Mouse (Mus musculus) heart, embryonic 14.5 days (tissue): ENCODE data around the gene Ccdc88c. TPM values are rescaled to one million over a fixed set of nuclear protein-coding genes. Genes with fewer than 3 reads are reported as not detected.

Experiments
- ATAC-seq: fragments of 200-750 bp; cut with Nextera tagmentation; 2 replicates; pipeline ENCODE4 v1.8.0; 2017; ENCODE audit warnings: low read depth, moderate TSS enrichment; ENCODE audit not compliant: insufficient number of reproducible peaks, insufficient read depth, low FRiP score
- H3K27ac ChIP-seq, 2 experiments: fragments of 200-500 bp in 1 of 2; fragments of 300-500 bp in 1 of 2; sonication (generic) in 1 of 2; replicated peaks in 1 of 2; 2 replicates each; pipeline ENCODE4 v1.5.1; 2012 to 2014; ENCODE audit warnings: low read depth in 2 of 2, low read length in 2 of 2, control low read depth in 1 of 2, mild to moderate bottlenecking in 1 of 2, mixed read lengths in 1 of 2; ENCODE audit not compliant: control insufficient read depth in 1 of 2, insufficient read depth in 1 of 2
- H3K27me3 ChIP-seq: fragments of 300-500 bp; sonication (generic); 2 replicates; pipeline ENCODE4 v1.6.1; 2014; ENCODE audit warnings: mild to moderate bottlenecking, low read length, control low read depth; ENCODE audit not compliant: control insufficient read depth, insufficient read depth
- H3K36me3 ChIP-seq: fragments of 300-500 bp; sonication (generic); 2 replicates; pipeline ENCODE4 v1.6.1; 2014; ENCODE audit warnings: mild to moderate bottlenecking, control low read depth, low read length, mixed read lengths; ENCODE audit not compliant: control insufficient read depth, insufficient read depth
- H3K4me1 ChIP-seq, 2 experiments: fragments of 200-500 bp in 1 of 2; fragments of 300-500 bp in 1 of 2; sonication (generic) in 1 of 2; 2 replicates each; pipeline ENCODE4 v1.6.1; 2012 to 2014; ENCODE audit warnings: low read length in 2 of 2, control low read depth in 1 of 2, mixed read lengths in 1 of 2; ENCODE audit not compliant: control insufficient read depth in 2 of 2, insufficient read depth in 2 of 2
- H3K4me2 ChIP-seq: fragments of 300-500 bp; sonication (generic); 2 replicates; pipeline ENCODE4 v1.6.1; 2014; ENCODE audit warnings: mild to moderate bottlenecking, low read length
- H3K4me3 ChIP-seq, 2 experiments: fragments of 200-500 bp in 1 of 2; fragments of 300-500 bp in 1 of 2; sonication (generic) in 1 of 2; 2 replicates each; pipeline ENCODE4 v1.5.1; 2012 to 2014; ENCODE audit warnings: low read length in 2 of 2, mild to moderate bottlenecking in 2 of 2, control low read depth in 1 of 2, low read depth in 1 of 2, moderate library complexity in 1 of 2; ENCODE audit not compliant: control insufficient read depth in 1 of 2, insufficient read depth in 1 of 2
- H3K9ac ChIP-seq: fragments of 300-500 bp; sonication (generic); 2 replicates; pipeline ENCODE4 v1.6.1; 2014; ENCODE audit warnings: mild to moderate bottlenecking, low read length
- H3K9me3 ChIP-seq: fragments of 300-500 bp; sonication (generic); 2 replicates; pipeline ENCODE4 v1.6.1; 2016; ENCODE audit warnings: low read length, control low read depth; ENCODE audit not compliant: control insufficient read depth
- WGBS: fragments of 180-500 bp; shearing (Covaris S2); extraction: QIAGEN DNeasy Blood & Tissue Kit; methylation state at CpG from one replicate; pipeline ENCODE4 v1.1.7; 2014; 5-methylcytosine and 5-hydroxymethylcytosine counted together
- polyA plus RNA-seq: library from polyadenylated mRNA; unstranded; fragments of >200 nt; fragmentation: Nextera tagmentation; extraction: Ambion mirVana; gene quantifications from 2 replicates; pipeline ENCODE4 v1.2.1, GENCODE M21; 2014

The Ccdc88c gene
- polyA plus RNA-seq, 1 experiment from 2014 or later: 2.7 TPM

- Histone ChIP-seq H3K27ac (no peak overlapping the region), H3K9me3 (no peaks in the 10 kb centered on the region), H3K4me2 (no peak overlapping the region), H3K36me3 (no peaks in the 10 kb centered on the region), H3K4me3 (no peak overlapping the region), H3K9ac (no peak overlapping the region), H3K27me3 (peaks cover 48% of the 10 kb centered on the region), H3K4me1 (peaks cover 2 to 15% of the 10 kb centered on the region in 2 experiments; a peak in 3 of 4 replicates)
- WGBS: 65% methylated on average over 6 of the region's 6 CpGs
- ATAC-seq: no peak
Observed at GRCm38 (mm10) chr12:100901386-100901785, 127.5 kb downstream of the Ccdc88c start.

DNA sequence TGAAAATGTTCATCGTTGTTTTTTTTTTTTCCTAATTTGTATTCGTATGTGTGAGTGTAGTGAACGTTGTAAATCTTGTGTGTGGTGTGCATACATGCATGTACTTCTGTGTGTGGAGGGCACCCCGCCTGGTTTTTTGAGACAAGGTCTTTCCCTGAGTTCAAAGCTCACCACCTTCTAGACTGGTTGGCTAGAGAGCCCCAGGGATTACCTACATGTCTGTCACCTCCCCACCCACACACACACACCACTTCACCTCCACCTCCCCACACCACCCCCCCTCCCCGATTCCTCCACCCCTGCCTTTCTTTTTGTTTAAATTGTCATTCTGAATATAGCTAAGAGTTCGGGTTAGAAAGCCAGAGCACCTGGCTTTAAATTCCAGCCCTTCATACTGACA lies 128.0 kb downstream of the Ccdc88c start:
- WGBS: 72% methylated on average over 6 of the region's 6 CpGs
- Histone ChIP-seq H3K4me3 (no peak overlapping the region), H3K27ac (no peak overlapping the region), H3K27me3 (peaks cover 50% of the 10 kb centered on the region), H3K9me3 (no peaks in the 10 kb centered on the region), H3K4me1 (peaks cover 2 to 15% of the 10 kb centered on the region in 2 experiments; a peak in 3 of 4 replicates), H3K9ac (no peak overlapping the region), H3K36me3 (no peaks in the 10 kb centered on the region), H3K4me2 (no peak overlapping the region)
- ATAC-seq: no peak

DNA sequence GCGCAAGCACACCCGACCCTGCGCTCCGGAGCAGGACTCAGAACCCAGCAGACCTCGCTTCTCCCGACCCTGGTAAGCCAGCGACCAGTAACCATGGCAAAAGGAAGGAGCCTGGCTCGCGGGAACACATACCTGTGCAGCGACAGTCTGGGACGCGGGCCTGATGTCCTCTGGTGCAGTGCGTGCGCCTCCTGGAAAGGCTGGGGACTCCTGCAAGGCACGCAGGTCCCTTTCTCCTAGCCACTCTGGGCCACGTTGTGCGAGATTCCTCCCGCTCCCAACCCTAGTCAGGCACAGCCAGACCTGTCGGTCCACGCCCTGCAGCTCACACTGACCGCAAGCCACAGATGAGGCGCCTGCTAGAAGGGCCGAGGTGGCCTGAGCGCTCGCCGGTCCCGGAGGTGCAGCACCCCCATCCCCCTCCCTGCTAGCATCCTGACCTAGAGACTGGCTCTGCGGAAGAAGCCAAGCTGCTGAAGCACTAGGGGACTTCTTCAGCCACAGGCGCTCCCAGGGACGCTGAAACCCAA lies 129.7 kb downstream of the Ccdc88c start:
- WGBS: 2% methylated on average over 29 of the region's 30 CpGs
- Histone ChIP-seq H3K4me2 (peak overlapping the region; percentile 75), H3K9ac (peak overlapping the region; percentile 28), H3K9me3 (no peaks in the 10 kb centered on the region), H3K36me3 (no peaks in the 10 kb centered on the region), H3K27me3 (peaks cover 50% of the 10 kb centered on the region), H3K4me3 (peak overlapping the region; percentile 31 to 34), H3K4me1 (peaks cover 2 to 15% of the 10 kb centered on the region in 2 experiments; a peak in 3 of 4 replicates), H3K27ac (no peak overlapping the region)
- no peak for ATAC-seq

DNA sequence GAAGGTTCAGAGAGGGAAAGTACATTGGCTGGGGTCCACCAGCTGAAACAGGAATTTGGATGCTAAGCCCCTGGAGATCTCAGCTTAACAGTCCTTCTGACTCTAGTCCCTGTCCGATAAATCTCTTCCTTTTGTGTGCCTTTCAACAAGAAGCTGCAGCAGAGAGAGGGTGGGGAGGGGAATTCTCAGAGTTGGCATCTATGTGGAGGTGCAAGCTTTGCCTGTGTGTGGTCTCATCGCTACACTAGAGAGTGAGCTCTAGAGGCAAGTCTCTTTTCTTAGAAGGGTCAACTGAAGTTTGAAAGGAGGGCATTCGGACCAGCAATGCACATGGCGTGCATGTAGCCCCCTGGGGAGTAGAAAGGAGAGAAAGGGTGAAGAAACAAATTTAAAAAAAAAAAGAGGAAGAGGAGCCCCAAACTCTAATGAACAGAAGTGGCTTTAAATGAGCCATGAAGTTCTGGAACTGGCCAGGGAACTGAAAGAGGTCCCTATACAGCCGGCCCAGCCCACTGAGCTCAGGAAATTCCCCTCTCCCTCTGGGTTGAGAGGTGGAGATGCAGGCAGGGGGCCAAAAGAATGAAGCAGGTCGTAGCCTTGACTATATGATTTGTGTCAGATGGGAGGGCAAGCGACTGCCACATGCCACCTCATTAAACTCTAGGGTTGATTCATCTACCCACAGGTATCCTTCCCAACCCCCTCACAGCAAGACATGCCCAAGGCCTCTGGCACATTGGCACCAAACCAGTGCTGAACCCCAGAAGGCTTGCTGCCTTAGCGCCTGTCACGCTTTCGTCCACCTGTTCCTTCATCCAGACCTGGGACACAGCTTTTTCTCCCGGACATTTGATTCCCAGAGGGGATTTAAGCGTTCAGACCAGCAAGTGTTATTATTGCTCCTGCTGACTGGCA lies 130.9 kb downstream of the Ccdc88c start:
- Histone ChIP-seq H3K36me3 (no peaks in the 10 kb centered on the region), H3K4me2 (0 out of 2 replicates have a peak overlapping the region, but pooled peaks have one; percentile 75)
- 54% methylated on average over 12 of the region's 12 CpGs for WGBS

DNA sequence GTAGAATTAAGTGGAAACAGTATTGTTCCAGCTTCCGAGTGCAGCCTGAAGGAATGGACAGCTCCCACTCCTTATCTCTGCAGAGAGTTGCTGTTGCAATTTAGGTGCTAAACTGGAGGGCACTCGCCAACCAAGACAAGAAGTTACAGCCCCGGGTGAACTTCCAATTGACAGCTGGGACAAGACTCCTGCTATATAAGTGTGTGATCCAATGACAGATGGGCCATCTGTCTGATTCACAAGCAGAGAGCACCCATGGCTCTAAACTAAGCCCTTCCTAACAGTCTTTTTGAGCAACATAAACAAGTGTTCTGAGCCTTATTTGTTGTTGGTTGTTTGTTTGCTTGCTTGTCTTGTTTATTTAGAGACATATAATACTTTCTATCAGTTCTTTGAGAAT lies 132.2 kb downstream of the Ccdc88c start:
- Histone ChIP-seq H3K4me2 (no peak overlapping the region), H3K27ac (no peak overlapping the region), H3K9ac (no peak overlapping the region), H3K27me3 (peaks cover 50% of the 10 kb centered on the region), H3K4me1 (peaks cover 2 to 15% of the 10 kb centered on the region in 2 experiments; a peak in 3 of 4 replicates), H3K36me3 (no peaks in the 10 kb centered on the region), H3K9me3 (no peaks in the 10 kb centered on the region), H3K4me3 (no peak overlapping the region)
- WGBS: 15% methylated on average over 3 of the region's 3 CpGs
- ATAC-seq: no peak

More for the DNA sequence above, 130.9 kb downstream of the Ccdc88c start:
- no peak for ATAC-seq
- peaks cover 2 to 15% of the 10 kb centered on the region in 2 experiments; a peak in 3 of 4 replicates for H3K4me1 ChIP-seq
- H3K27me3 ChIP-seq: peaks cover 50% of the 10 kb centered on the region
- no peak overlapping the region for H3K9ac ChIP-seq
- H3K4me3 ChIP-seq: no peak overlapping the region
- no peaks in the 10 kb centered on the region for H3K9me3 ChIP-seq
- H3K27ac ChIP-seq: no peak overlapping the region

DNA sequence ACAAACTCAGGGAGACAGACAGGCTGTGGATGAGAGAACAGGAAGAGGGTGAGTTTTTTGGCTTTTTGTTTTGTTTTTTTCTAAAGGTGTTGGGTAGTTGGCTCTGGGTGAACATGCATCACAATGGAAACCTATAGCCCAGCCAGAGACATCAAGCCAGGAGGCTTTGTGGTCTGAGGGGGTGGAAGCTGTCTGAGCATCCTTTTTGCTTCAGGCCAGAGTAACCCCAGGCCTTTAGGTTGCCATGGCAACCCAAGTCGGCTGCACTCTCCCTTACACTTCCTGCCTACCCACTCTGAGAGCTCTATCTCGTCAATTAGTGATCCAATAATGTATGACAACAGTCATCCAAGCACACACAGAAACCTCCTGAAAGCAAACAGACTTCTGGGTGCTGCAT lies 133.4 kb downstream of the Ccdc88c start:
- H3K27me3 ChIP-seq: peaks cover 42% of the 10 kb centered on the region
- WGBS: 24% methylated on average over 2 of the region's 2 CpGs
- H3K4me2 ChIP-seq: no peak overlapping the region
- H3K9ac ChIP-seq: no peak overlapping the region
- H3K9me3 ChIP-seq: no peaks in the 10 kb centered on the region
- no peak overlapping the region for H3K4me3 ChIP-seq
- H3K27ac ChIP-seq: no peak overlapping the region
- H3K4me1 ChIP-seq: peaks cover 2 to 15% of the 10 kb centered on the region in 2 experiments; a peak in 3 of 4 replicates
- no peak for ATAC-seq
- H3K36me3 ChIP-seq: no peaks in the 10 kb centered on the region

DNA sequence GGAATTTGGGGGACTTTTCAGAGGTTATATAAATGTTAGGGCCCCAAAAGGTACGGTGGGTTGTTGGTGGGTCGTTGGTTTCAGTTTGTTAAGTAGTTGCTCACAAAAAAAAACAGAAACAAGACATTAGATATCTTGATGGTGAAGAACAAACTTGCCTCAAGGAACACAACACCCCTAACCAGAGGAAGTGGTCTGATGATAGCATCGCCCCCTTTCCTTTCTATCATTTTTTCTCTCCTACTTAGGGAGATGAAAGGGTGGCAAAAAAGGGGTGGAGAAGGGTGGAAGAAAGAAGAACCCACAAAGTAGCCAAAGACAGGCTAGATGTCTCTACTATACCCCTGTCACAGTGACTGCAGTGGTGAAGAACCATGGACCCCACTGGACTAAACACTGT lies 138.3 kb downstream of the Ccdc88c start:
- no peaks in the 10 kb centered on the region for H3K9me3 ChIP-seq
- no peaks in the 10 kb centered on the region for H3K36me3 ChIP-seq
- 0 out of 2 replicates have a peak, but pooled peaks cover 4% of the 10 kb centered on the region for H3K27me3 ChIP-seq
- H3K4me2 ChIP-seq: no peak overlapping the region
- no peak overlapping the region for H3K4me3 ChIP-seq
- no peak for ATAC-seq
- no peaks in the 10 kb centered on the region for H3K4me1 ChIP-seq
- H3K27ac ChIP-seq: no peak overlapping the region
- 74% methylated on average over 3 of the region's 3 CpGs for WGBS
- no peak overlapping the region for H3K9ac ChIP-seq
